ENCODE assay signal across 17 mouse cellular contexts in the genomic region with DNA sequence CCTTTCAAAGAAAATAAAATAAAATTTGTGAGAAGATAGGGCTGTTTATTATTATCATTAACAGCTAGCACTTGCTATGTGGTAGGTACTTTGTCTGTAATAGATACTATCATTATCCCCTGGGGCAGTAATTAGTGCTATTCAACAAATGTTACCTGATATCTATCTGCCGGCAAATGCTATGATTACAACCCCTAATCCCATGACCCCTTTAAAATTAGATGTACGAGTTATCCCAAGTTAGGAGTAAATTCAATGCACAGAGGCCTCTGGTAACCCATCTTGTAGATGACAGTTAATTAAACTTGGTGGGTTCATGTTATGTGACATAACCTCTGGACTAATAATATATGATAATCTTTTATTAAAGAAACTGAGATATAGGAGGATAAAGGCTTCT.
"Had no signal": no experiment of that assay in that cellular context is flagged by ENCODE, and none has a peak within 500 bp of the region (broad histone marks: within the 10 kb centered on the region; RNA-seq: fewer than 3 reads in every experiment).

No protein-coding gene starts in this region.

- H3K4me2 ChIP-seq: lung, embryonic 15.5 days; midbrain, embryonic 11.5 days; midbrain, embryonic 13.5 days; midbrain, embryonic 15.5 days; neural tube, embryonic 12.5 days; stomach, embryonic 15.5 days had no signal

- H3K4me3 ChIP-seq: lung, embryonic 15.5 days; midbrain, embryonic 13.5 days; midbrain, embryonic 15.5 days; neural tube, embryonic 12.5 days; stomach, embryonic 15.5 days had no signal

- DNase-seq: lung, adult 2 months; lung, postnatal 14 days; lung, postnatal 36 days; right cerebral cortex, postnatal 14 days; thymus, adult 2 months; thymus, postnatal 25 days; thymus, postnatal 4 days had no signal

- H3K36me3 ChIP-seq: lung, embryonic 15.5 days; midbrain, embryonic 13.5 days; midbrain, embryonic 15.5 days; neural tube, embryonic 12.5 days; stomach, embryonic 15.5 days had no signal

- ATAC-seq: lung, postnatal 0 days; midbrain, embryonic 13.5 days; midbrain, embryonic 15.5 days had no signal

- H3K9me3 ChIP-seq: lung, embryonic 15.5 days; megakaryocyte, embryonic 14.5 days; midbrain, embryonic 13.5 days; midbrain, embryonic 15.5 days; neural tube, embryonic 12.5 days; stomach, embryonic 15.5 days had no signal

- H3K9ac ChIP-seq: lung, embryonic 15.5 days; midbrain, embryonic 13.5 days; midbrain, embryonic 15.5 days; neural tube, embryonic 12.5 days; stomach, embryonic 15.5 days had no signal

- H3K4me1 ChIP-seq: lung, embryonic 15.5 days; megakaryocyte, embryonic 14.5 days; midbrain, embryonic 13.5 days; midbrain, embryonic 15.5 days; neural tube, embryonic 12.5 days; stomach, embryonic 15.5 days had no signal

- H3K27me3 ChIP-seq: lung, embryonic 15.5 days; megakaryocyte, embryonic 14.5 days; midbrain, embryonic 13.5 days; midbrain, embryonic 15.5 days; neural tube, embryonic 12.5 days; stomach, embryonic 15.5 days had no signal

- H3K27ac ChIP-seq: lung, embryonic 15.5 days; macrophage; midbrain, embryonic 13.5 days; midbrain, embryonic 15.5 days; neural tube, embryonic 12.5 days; stomach, embryonic 15.5 days; stomach, postnatal 0 days had no signal
